Mouse (Mus musculus): Measurements from ENCODE around the gene Casz1.
A peak's percentile ranks its signal among the peaks of the same experiment; 100 is the strongest.

Casz1 gene

DNA sequence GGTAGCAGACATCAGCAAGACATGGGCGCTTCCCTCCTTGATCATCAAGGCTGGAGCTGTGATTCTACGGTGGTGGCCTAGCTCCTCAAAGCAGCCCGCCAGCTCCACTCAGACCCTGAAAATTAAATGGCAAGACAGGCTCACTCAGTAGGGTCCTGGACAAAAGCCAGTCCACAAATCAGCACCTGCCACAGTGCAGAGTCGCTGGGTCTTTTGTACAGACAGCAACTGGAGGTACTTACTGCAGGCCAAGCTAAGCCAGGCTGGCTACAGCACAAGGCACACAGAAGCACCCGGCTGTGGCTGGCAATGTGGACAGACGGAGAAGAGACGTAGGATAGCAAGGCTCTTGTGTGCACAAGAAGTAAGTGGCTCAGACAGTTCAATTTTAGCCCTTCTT, 170.6 kb downstream of the Casz1 start:
- DNase-seq = peak; percentile 29

- DNase-seq = no peak
These were observed 174.1 kb downstream of the Casz1 start for GRCm38 (mm10) chr4:148978221-148978855.

DNA sequence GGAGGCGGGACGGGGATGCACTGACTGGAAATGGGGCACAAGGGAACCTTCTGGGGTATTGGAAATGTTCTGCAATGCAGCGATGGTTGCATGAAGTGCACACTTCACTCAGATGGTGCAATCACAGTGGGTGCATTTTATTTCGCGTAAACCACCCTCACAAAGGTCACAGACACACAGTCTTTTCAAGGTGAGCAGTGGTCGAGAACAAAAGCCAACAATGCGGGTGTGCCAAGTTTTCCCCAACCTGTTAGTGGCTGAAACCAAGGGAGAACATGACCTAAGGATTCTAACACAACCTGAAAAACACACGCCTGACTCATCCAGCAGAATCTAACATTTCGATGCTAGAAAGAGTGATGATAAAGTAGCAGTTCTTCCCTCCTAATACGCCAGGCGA, 174.7 kb downstream of the Casz1 start:
- DNase-seq = no peak

DNA sequence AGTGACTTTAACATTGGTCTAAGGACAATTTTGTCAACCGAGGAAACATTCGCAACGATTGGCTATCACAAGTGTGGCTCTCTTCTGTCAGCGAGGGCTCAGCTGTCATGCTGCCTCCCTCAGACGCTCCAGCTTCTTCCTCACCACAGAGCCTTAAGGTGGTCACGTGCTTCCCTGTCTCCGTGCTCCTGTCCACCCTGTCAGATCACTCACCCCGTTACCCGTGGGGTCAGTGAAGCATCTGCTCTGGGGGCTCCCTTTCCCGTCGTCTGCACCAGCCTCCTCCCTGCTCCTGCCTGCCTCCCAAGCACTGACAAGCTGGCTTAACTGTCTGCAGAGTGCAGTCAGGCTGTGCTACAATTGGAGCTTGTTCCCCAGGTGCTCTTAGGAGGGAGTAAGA, 175.6 kb downstream of the Casz1 start:
- no peak for DNase-seq

GRCm38 (mm10) chr4:148982274-148982673, 178.0 kb downstream of the Casz1 start:
- DNase-seq = no peak

DNA sequence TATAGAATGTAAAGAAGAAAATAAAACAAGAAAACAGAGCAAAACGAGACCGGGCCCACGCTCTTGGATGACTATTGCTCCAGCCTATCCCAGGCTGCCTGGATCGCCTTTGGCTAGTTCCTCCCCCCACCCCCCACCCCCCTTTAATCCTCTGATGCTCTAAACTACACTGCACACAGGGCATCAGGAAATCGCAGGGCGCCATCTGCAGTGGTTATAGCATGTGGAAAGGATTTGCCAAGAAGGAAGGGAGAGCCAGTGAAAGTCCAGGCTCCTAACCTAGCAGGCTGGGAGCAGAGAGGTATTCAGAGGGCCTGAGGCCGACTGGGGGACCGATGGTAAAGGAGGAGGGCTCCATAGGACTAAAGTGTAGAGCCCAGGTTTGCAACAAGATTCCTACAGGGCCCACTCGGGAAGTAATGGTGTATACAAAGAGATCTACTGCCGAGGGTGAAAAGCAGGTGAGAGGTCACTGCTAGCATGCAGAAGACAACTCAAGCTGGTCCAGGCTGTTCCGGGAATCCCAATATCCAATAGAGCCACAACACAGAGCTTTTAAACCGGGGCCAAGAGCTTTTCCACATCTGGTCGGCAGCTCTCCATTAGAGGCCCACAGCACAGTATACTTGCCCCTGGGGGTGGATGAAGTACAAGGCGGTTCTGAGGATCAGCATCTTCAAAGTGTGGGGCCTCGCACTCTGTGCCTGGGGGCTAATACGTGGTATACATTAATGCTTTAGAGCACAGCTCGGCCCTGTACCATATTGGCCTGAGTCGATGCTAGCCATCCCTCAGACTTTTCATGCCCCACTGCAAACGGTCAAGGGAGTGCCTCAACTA, 180.7 kb downstream of the Casz1 start:
- no peak for DNase-seq

DNA sequence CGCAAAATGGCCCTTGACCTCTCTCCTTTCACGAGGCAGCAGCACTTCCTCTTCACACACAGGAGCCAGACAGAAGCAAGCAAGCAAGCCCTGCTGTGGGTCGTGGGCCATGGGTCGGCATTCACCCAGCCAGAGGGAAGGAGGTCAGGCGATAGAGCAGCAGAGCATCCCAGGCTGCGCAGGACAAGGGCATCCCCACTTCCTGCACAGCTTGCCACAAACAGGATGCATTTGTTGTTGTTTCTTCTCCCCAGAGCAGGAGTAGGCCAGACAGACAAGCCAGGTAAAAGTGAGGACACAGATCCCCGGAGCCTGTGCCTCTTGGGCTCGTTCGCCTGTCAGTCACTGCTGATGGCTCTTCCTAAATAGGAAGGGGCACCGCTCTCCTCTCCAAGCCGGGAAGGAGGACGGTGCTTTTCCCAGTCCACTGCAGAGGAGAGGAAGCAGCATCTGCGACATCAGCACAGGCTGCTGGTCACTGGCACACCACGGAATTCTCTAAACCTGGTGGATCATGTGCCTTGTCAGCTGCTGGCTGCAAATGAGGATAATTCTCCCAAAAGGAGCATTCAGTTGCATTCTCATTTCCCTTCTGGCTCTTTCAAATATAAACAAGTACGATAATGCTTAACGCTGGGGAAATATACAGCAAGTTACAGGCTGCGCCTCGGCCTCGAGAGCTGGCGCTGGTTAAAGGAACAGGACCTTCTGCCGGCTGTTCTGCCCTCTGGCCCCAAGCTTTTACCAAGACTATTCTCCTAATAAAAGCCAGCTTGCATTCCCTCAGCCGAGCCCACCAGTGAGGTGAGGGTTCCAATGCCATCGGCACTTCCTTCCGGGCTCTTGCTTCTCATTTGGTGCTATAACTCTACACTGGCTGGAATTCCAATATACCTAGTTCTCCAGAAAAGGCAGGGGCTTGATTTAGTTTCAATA, 181.6 kb downstream of the Casz1 start:
- DNase-seq = no peak

DNA sequence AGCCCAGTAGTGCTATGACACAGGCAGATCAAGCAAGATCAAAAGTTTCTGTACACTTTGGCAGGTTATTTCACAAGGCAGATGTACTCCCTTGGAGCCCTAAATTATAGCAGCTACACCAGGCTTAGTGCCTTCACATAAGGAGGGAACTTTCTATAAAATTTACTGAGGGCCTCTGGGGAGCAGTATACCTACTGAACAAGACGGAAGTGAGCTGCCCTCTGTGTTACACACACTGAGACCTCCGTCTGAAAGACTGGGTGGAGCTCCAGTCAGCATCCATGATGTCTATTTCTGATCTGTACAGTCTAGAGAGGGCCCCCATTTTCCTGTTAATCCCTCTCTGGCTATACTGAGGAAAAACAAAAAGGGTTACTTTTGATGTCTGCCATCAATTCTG, 185.8 kb downstream of the Casz1 start:
- DNase-seq = no peak

GRCm38 (mm10) chr4:148993948-148994347, 189.7 kb downstream of the Casz1 start:
- no peak for DNase-seq

DNA sequence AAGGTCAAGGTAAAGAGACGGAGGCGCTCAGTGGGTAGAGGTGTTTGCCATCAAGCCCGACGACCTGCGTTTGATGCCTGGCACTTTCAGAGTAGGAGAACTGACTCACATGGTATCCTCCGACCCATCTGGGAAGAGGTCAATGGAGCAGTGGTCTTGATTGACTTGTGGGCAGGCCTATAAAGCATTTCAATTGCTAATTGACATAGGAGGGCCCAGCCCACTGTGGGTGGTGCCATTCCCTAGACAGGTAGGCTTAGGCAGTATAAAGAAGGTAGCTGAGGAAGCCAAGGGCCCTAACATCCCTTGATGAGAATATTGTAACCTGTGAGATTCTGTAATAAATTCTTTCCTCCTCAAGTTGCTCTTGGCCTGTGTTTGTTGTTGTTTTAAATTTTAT, 196.5 kb downstream of the Casz1 start:
- DNase-seq = no peak

GRCm38 (mm10) chr4:149001515-149001914, 197.3 kb downstream of the Casz1 start:
- DNase-seq = no peak

DNA sequence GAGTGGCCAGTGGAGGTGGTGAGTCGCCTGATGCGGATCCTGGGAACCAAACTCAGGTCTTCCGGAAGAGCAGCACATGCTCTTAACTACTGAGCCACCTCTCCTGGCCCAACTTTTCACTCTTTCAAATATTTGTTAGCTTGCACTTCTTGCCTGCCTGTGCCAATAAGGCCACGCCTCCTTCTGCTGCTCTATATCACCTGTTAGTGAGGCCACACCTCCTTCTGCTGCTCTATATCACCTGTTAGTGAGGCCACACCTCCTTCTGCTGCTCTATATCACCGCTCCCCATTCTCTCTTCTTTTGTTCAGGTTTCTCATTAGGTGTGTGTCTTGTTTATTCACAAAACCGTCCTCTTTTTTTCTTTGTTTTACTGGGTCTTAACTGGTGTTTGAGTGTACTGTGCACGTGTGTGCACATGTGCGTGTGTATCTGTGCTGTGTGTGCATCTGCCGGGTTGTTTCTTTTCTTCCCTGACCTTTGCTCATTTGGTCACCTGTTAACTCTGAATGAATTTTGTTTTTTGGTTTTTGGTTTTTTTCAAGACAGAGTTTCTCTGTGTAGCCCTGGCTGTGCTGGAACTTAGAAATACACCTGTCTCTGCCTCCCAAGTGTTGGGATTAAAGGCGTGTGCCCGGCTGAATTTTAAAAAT, 198.3 kb downstream of the Casz1 start:
- no peak for DNase-seq

Measured in cerebellum, adult 18-20 months (tissue).